Mouse (Mus musculus) brown adipose tissue, adult 24 weeks (tissue): ENCODE measurements around the gene Slc35e1. TPM values are rescaled to one million over a fixed set of nuclear protein-coding genes. Genes with fewer than 3 reads are reported as not detected.

ENCODE experiments used
- H3K27ac ChIP-seq: fragments of 200-500 bp; replicated peaks from 2 replicates; pipeline ENCODE4 v1.5.1; 2012; ENCODE audit warnings: low read depth, mild to moderate bottlenecking, low read length
- H3K4me1 ChIP-seq: fragments of 200-500 bp; 2 replicates; pipeline ENCODE4 v1.6.1; 2012; ENCODE audit warnings: low read length, mixed read lengths; ENCODE audit not compliant: control insufficient read depth, insufficient read depth, insufficient read length
- H3K4me3 ChIP-seq: fragments of 200-500 bp; 2 replicates; pipeline ENCODE4 v1.5.1; 2012; ENCODE audit warnings: low read depth, mild to moderate bottlenecking, low read length, moderate library complexity; ENCODE audit not compliant: insufficient read depth
- polyA plus RNA-seq: library from polyadenylated mRNA; stranded (reverse); fragments of >200 nt; gene quantifications from 2 replicates; pipeline ENCODE4 v1.2.4, GENCODE M21; 2012; ENCODE audit not compliant: missing spikeins, insufficient read depth, insufficient read length

Slc35e1 gene
- polyA plus RNA-seq, 1 experiment, result 15.8 TPM

- H3K4me1 ChIP-seq, result no peaks in the 10 kb centered on the region
Observed at GRCm38 (mm10) chr8:72455317-72455716, 37.1 kb downstream of the Slc35e1 start.

GRCm38 (mm10) chr8:72453904-72454303 is 38.5 kb downstream of the Slc35e1 start:
- H3K4me3 ChIP-seq, result no peak overlapping the region
- H3K4me1 ChIP-seq, result no peaks in the 10 kb centered on the region
- H3K27ac ChIP-seq, result no peak overlapping the region

More at GRCm38 (mm10) chr8:72455317-72455716, 37.1 kb downstream of the Slc35e1 start:
- Histone ChIP-seq H3K4me3 (no peak overlapping the region), H3K27ac (no peak overlapping the region)

GRCm38 (mm10) chr8:72451516-72451915 is 40.9 kb downstream of the Slc35e1 start:
- no peak overlapping the region for H3K27ac ChIP-seq
- H3K4me1 ChIP-seq, result no peaks in the 10 kb centered on the region
- no peak overlapping the region for H3K4me3 ChIP-seq

- Histone ChIP-seq H3K4me3 (no peak overlapping the region), H3K4me1 (0 out of 2 replicates have a peak, but pooled peaks cover 2% of the 10 kb centered on the region), H3K27ac (no peak overlapping the region)
Observed at GRCm38 (mm10) chr8:72445071-72445470, 47.3 kb downstream of the Slc35e1 start.

GRCm38 (mm10) chr8:72443994-72444350 is 48.4 kb downstream of the Slc35e1 start:
- Histone ChIP-seq H3K4me1 (0 out of 2 replicates have a peak, but pooled peaks cover 2% of the 10 kb centered on the region), H3K4me3 (peak overlapping the region; percentile 73), H3K27ac (peak overlapping the region; percentile 67)

GRCm38 (mm10) chr8:72443338-72443993 is 48.9 kb downstream of the Slc35e1 start, which contains the start of the genes Calr3 and 1700030K09Rik:
Gene Calr3, minus strand, starts transcription at chr8:72443870.
Gene 1700030K09Rik, plus strand, starts transcription at chr8:72443880.
- peak within 1 kb of the TSS; percentile 67 for H3K27ac ChIP-seq
- H3K4me1 ChIP-seq, result 0 out of 2 replicates have a peak, but pooled peaks cover 2% of the 10 kb centered on the region
- peak within 1 kb of the TSS; percentile 73 for H3K4me3 ChIP-seq

GRCm38 (mm10) chr8:72438248-72439015 is 54.0 kb downstream of the Slc35e1 start:
- Histone ChIP-seq H3K4me3 (no peak overlapping the region), H3K4me1 (no peaks in the 10 kb centered on the region), H3K27ac (no peak overlapping the region)

GRCm38 (mm10) chr8:72434952-72435351 is 57.5 kb downstream of the Slc35e1 start:
- peak overlapping the region; percentile 55; the same call in 1 of the 2 replicates for H3K27ac ChIP-seq
- H3K4me3 ChIP-seq, result no peak overlapping the region
- no peaks in the 10 kb centered on the region for H3K4me1 ChIP-seq

Other genes starting within 250 kb of the Slc35e1 start
- gene Gm10282, start 187.4 kb downstream of the Slc35e1 start, polyA plus RNA-seq, result not detected in 2 replicates
- gene Klf2, start 173.6 kb downstream of the Slc35e1 start, polyA plus RNA-seq, result 30.6 and 88.0 TPM in 2 replicates
- 18.0 and 21.1 TPM in 2 replicates for gene Eps15l1, start 71.2 kb downstream of the Slc35e1 start, polyA plus RNA-seq
- gene Calr3, start 48.7 kb downstream of the Slc35e1 start, polyA plus RNA-seq, result 13.0 and 13.1 TPM in 2 replicates
- 3.1 and 4.9 TPM in 2 replicates for gene 1700030K09Rik, start 48.7 kb downstream of the Slc35e1 start, polyA plus RNA-seq
- gene Cherp, start 17.4 kb downstream of the Slc35e1 start, polyA plus RNA-seq, result 12.8 and 17.7 TPM in 2 replicates
- 3.3 TPM in 2 replicates for gene Med26, start 55.7 kb upstream of the Slc35e1 start, polyA plus RNA-seq
- 92.7 and 120 TPM in 2 replicates for gene Smim7, start 78.5 kb upstream of the Slc35e1 start, polyA plus RNA-seq
- gene Tmem38a, start 79.4 kb upstream of the Slc35e1 start, polyA plus RNA-seq, result 15.0 and 25.4 TPM in 2 replicates
- gene Nwd1, start 154.1 kb upstream of the Slc35e1 start, polyA plus RNA-seq, result not detected in 2 replicates
- gene Sin3b, start 230.7 kb upstream of the Slc35e1 start, polyA plus RNA-seq, result 71.7 and 88.8 TPM in 2 replicates